Mouse (Mus musculus): ENCODE measurements around the gene Chga.

DNA sequence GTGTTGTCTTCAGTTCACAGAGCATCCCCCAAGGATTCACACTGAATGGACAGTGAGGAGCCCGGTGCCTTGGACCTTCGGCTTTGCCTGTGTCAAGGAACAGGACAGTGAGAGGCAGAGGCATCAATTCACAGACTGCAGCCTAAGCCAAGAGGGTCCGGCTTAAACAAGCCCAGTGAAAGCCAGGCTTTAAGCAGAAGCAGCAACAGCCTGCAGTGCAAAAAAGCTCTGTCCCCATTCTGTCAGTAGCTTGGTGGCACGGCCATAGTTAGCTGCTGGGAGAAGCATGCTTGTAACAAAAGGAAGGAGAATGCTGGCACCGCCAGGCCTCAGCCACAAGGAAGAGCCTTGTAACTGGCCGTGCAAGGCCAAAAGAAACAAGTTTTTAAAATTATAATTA is 40.6 kb upstream of the Chga start:
- TF ChIP-seq GATA1 (IDR thresholded peaks at IDR 0.05; ENCODE audit: low read length) (no peak), TAL1 (IDR thresholded peaks at IDR 0.05; ENCODE audit: low read length) (no peak)
